In the genomic region with DNA sequence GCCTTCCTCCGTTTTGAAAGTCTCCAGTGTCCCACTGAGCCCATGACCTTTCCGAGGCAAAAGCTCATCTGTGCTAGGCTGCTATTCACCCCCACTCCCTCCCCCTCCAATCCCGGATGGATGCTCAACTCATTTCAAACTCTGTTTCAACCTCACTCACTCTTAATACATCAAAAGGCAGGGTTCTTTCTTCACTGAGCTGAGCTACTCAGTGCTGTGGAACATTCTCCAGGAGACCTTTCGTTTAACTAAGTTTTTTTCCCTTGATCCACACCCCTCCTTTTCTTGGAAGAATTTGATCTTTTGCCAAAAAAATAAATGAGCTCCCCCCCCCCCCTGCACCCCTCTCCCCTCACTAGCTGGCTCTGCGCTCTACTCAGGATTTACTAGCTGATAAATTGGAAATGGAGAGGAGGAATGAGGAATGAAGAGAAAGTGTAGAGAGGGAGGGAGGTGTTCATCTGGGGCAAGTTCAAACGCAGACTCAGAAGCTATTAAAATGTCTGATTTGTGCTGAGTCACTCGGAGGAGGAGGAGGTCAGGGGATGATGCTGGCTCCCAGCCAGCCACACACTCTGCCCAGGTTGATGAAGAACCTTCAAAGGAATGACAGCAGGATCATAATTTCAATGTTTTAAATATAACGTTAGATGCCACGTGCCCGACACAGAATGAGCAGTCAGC, we compare ENCODE assay signal across 13 mouse cellular contexts.
DNase-seq lines count a peak whose midpoint lies in the region; ATAC-seq and TF ChIP-seq lines count a peak whose summit lies in the region.
"Had no signal": no experiment of that assay in that cellular context is flagged by ENCODE, and none has a peak within 500 bp of the region (broad histone marks: within the 10 kb centered on the region; RNA-seq: fewer than 3 reads in every experiment).

No protein-coding gene starts in this region.

- no peaks in the 10 kb centered on the region; the same call in 1 of the 2 replicates for H3K4me1 ChIP-seq in lung, embryonic 14.5 days (ENCODE audit: insufficient read depth)
- no peaks in the 10 kb centered on the region for H3K4me1 ChIP-seq in kidney, postnatal 0 days (replicated peaks; ENCODE audit: insufficient read depth, low read length)
- H3K4me1 ChIP-seq in liver, postnatal 0 days (ENCODE audit: insufficient read depth), result no peaks in the 10 kb centered on the region
- H3K4me1 ChIP-seq: heart, embryonic 15.5 days had no signal

- no peaks in the 10 kb centered on the region for H3K36me3 ChIP-seq in lung, embryonic 14.5 days (ENCODE audit: insufficient read depth)
- no peaks in the 10 kb centered on the region for H3K36me3 ChIP-seq in kidney, postnatal 0 days (ENCODE audit: insufficient read depth, low read length)
- H3K36me3 ChIP-seq in liver, postnatal 0 days (replicated peaks; ENCODE audit: insufficient read depth, low read length), result no peaks in the 10 kb centered on the region
- H3K36me3 ChIP-seq: embryonic facial prominence, embryonic 13.5 days; heart, embryonic 15.5 days had no signal

- no peak overlapping the region for H3K4me3 ChIP-seq in lung, embryonic 14.5 days (ENCODE audit: low read depth, low read length)
- no peak overlapping the region for H3K4me3 ChIP-seq in kidney, postnatal 0 days (replicated peaks; ENCODE audit: low read depth, low read length)
- no peak overlapping the region for H3K4me3 ChIP-seq in liver, postnatal 0 days (ENCODE audit: low read depth, low read length)
- H3K4me3 ChIP-seq in layer of hippocampus, adult 2 months, result no peak overlapping the region
- H3K4me3 ChIP-seq: embryonic facial prominence, embryonic 13.5 days; heart, embryonic 15.5 days had no signal

- TF ChIP-seq CTCF in lung, embryonic 14.5 days (IDR thresholded peaks at IDR 0.05; ENCODE audit: low read depth), result no peak
- TF ChIP-seq CTCF in kidney, postnatal 0 days (IDR thresholded peaks at IDR 0.05; ENCODE audit: low read depth), result no peak
- TF ChIP-seq CTCF in liver, postnatal 0 days (IDR thresholded peaks at IDR 0.05; ENCODE audit: low read depth), result no peak
- TF ChIP-seq CTCF in layer of hippocampus, adult 2 months (conservative IDR thresholded peaks at IDR 0.05), result no peak

- H3K27ac ChIP-seq in lung, embryonic 14.5 days (ENCODE audit: low read depth), result no peak overlapping the region
- no peak overlapping the region for H3K27ac ChIP-seq in kidney, postnatal 0 days
- no peak overlapping the region for H3K27ac ChIP-seq in liver, postnatal 0 days (ENCODE audit: low read depth)
- H3K27ac ChIP-seq in layer of hippocampus, adult 2 months, result no peak overlapping the region
- H3K27ac ChIP-seq: embryonic facial prominence, embryonic 13.5 days; heart, embryonic 15.5 days had no signal

- no peak overlapping the region for H3K4me2 ChIP-seq in lung, embryonic 14.5 days
- H3K4me2 ChIP-seq in kidney, postnatal 0 days (ENCODE audit: low read length), result no peak overlapping the region
- H3K4me2 ChIP-seq in liver, postnatal 0 days (ENCODE audit: low read depth, low read length), result no peak overlapping the region
- H3K4me2 ChIP-seq: embryonic facial prominence, embryonic 13.5 days; heart, embryonic 15.5 days had no signal

- peak; percentile 49; the same call in 1 of the 2 replicates for ATAC-seq in lung, embryonic 14.5 days (ENCODE audit: insufficient read depth)
- ATAC-seq in kidney, postnatal 0 days (replicated peaks; ENCODE audit: low FRiP score, low read depth), result no peak
- no peak for ATAC-seq in liver, postnatal 0 days
- ATAC-seq: lung, postnatal 0 days; midbrain, embryonic 16.5 days had no signal

- WGBS in lung, embryonic 14.5 days, result 25% methylated on average over 10 of the region's 10 CpGs
- WGBS in kidney, postnatal 0 days, result 32% methylated on average over 10 of the region's 10 CpGs
- 65% methylated on average over 10 of the region's 10 CpGs for WGBS in liver, postnatal 0 days (ENCODE audit: insufficient replicate concordance)

- H3K27me3 ChIP-seq in lung, embryonic 14.5 days (ENCODE audit: insufficient read depth, low read length), result no peaks in the 10 kb centered on the region
- H3K27me3 ChIP-seq in kidney, postnatal 0 days (ENCODE audit: insufficient read depth, low read length), result no peaks in the 10 kb centered on the region
- H3K27me3 ChIP-seq in liver, postnatal 0 days (ENCODE audit: insufficient read depth, low read length), result 0 out of 2 replicates have a peak, but pooled peaks cover 3% of the 10 kb centered on the region
- H3K27me3 ChIP-seq: embryonic facial prominence, embryonic 13.5 days; heart, embryonic 15.5 days had no signal

- TF ChIP-seq EP300 in liver, postnatal 0 days (IDR thresholded peaks at IDR 0.05; ENCODE audit: low read depth), result no peak

- H3K9ac ChIP-seq in lung, embryonic 14.5 days, result no peak overlapping the region
- H3K9ac ChIP-seq in kidney, postnatal 0 days (ENCODE audit: low read depth, low read length), result no peak overlapping the region
- H3K9ac ChIP-seq in liver, postnatal 0 days (replicated peaks), result no peak overlapping the region
- H3K9ac ChIP-seq: embryonic facial prominence, embryonic 13.5 days; heart, embryonic 15.5 days had no signal

- no peaks in the 10 kb centered on the region for H3K9me3 ChIP-seq in lung, embryonic 14.5 days (ENCODE audit: low read depth, low read length)
- H3K9me3 ChIP-seq in kidney, postnatal 0 days (replicated peaks; ENCODE audit: low read length), result no peaks in the 10 kb centered on the region
- no peaks in the 10 kb centered on the region for H3K9me3 ChIP-seq in liver, postnatal 0 days (ENCODE audit: low read length)
- H3K9me3 ChIP-seq: embryonic facial prominence, embryonic 13.5 days; heart, embryonic 15.5 days had no signal

- DNase-seq in lung, embryonic 14.5 days, result peak; percentile 45
- no peak for DNase-seq in lung, postnatal 36 days
- peak; percentile 58 for DNase-seq in adrenal gland, postnatal 14 days
- DNase-seq in kidney, postnatal 0 days (ENCODE audit: low spot score), result peak; percentile 25
- DNase-seq in urinary bladder, adult 2 months (ENCODE audit: low spot score), result peak; percentile 32
- DNase-seq in layer of hippocampus, postnatal 14 days (ENCODE audit: low spot score in 2 of 2), result no peak
- no peak for DNase-seq in liver, postnatal 0 days
- no peak for DNase-seq in layer of hippocampus, adult 2 months (ENCODE audit: low spot score in 2 of 2)
- DNase-seq: cerebellum, adult 8-10 months had no signal

Comparison
In these comparisons a context has a peak if more than half of its experiments do, and no peak if none do; other contexts are left out.
1. DNase-seq: peak in lung, embryonic 14.5 days (single experiment), adrenal gland, postnatal 14 days (single experiment), kidney, postnatal 0 days (single experiment) and urinary bladder, adult 2 months (single experiment); none in lung, postnatal 36 days (single experiment), layer of hippocampus, postnatal 14 days (0 of 2), liver, postnatal 0 days (single experiment) and layer of hippocampus, adult 2 months (0 of 2).